Mouse (Mus musculus): ENCODE measurements around the gene Rad54l2. TPM values are rescaled to one million over a fixed set of nuclear protein-coding genes. Genes with fewer than 3 reads are reported as not detected.

The Rad54l2 gene
- 6.2 and 7.2 TPM in 2 replicates for polyA plus RNA-seq (2015; fragmentation: Nextera tagmentation; extraction: Ambion mirVana)

DNA sequence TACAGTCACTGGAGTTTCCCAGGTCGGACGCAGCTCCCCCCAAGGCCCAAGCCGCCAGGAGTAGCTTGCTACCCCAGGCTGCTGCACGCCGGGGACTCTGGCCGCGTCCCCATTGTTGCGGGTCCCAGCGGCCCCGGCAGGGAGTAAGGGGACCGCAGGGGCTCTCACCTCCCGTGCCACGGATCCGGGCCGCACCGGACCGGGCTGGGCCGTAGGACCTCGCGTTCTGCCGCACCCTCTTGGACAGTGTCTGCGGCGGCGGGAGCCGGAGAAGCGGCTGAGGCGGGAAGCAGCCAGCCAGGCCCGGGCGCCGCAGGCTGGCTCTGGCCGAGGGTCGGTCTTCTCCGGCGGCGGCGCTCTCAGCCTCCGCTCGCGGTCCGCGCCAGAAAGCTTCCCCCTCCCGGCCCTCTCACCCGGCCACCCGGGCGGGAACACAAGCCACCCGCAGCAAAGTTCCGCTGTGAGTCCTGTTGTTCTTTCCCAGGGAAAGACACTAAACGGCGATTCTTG, at the start of gene Rad54l2:
Rad54l2 (minus strand) TSS at position 383 of the 510 bp plus-strand sequence.
- peak within 1 kb of the TSS; percentile 98 for H3K4me3 ChIP-seq
- peak; percentile 89 for ATAC-seq (ENCODE audit: low read depth)
- peak within 1 kb of the TSS; percentile 81 for H3K4me2 ChIP-seq
- H3K9me3 ChIP-seq, result no peaks in the 10 kb centered on the region
- H3K27ac ChIP-seq (replicated peaks), result peak within 1 kb of the TSS; percentile 91
- 0 out of 2 replicates have a peak, but pooled peaks cover 4% of the 10 kb centered on the region for H3K27me3 ChIP-seq
- H3K9ac ChIP-seq, result peak within 1 kb of the TSS; percentile 99
- H3K4me1 ChIP-seq (replicated peaks), result peaks cover 23% of the 10 kb centered on the region
- no peaks in the 10 kb centered on the region for H3K36me3 ChIP-seq
- under 1% methylated on average over 49 of the region's 49 CpGs for WGBS

- Histone ChIP-seq H3K36me3 (no peaks in the 10 kb centered on the region), H3K4me3 (peak overlapping the region; percentile 89), H3K4me1 (replicated peaks) (peaks cover 12% of the 10 kb centered on the region), H3K27ac (replicated peaks) (peak overlapping the region; percentile 94), H3K4me2 (peak overlapping the region; percentile 90), H3K27me3 (no peaks in the 10 kb centered on the region), H3K9ac (peak overlapping the region; percentile 87), H3K9me3 (no peaks in the 10 kb centered on the region)
- peak; percentile 73; the same call in 1 of the 2 replicates for ATAC-seq (ENCODE audit: low read depth)
- 5% methylated on average over 32 of the region's 32 CpGs for WGBS
Observed at GRCm38 (mm10) chr9:106822381-106823104, 33.5 kb upstream of the Rad54l2 start.

GRCm38 (mm10) chr9:106821618-106822380, 32.8 kb upstream of the Rad54l2 start, which contains the start of gene Dcaf1:
Gene Dcaf1 (plus strand): TSS chr9:106821874.
- peaks cover 12% of the 10 kb centered on the region for H3K4me1 ChIP-seq (replicated peaks)
- H3K4me2 ChIP-seq, result peak within 1 kb of the TSS; percentile 90
- peak within 1 kb of the TSS; percentile 89 for H3K4me3 ChIP-seq
- whole genome bisulfite sequencing, result under 1% methylated on average over 56 of the region's 71 CpGs
- peak within 1 kb of the TSS; percentile 94 for H3K27ac ChIP-seq (replicated peaks)
- peak within 1 kb of the TSS; percentile 87 for H3K9ac ChIP-seq
- H3K27me3 ChIP-seq, result no peaks in the 10 kb centered on the region
- ATAC-seq (ENCODE audit: low read depth), result peak; percentile 99
- H3K36me3 ChIP-seq, result no peaks in the 10 kb centered on the region
- H3K9me3 ChIP-seq, result no peaks in the 10 kb centered on the region

- ATAC-seq (ENCODE audit: low read depth), result no peak
- peak overlapping the region; percentile 68 for H3K27ac ChIP-seq (replicated peaks)
- H3K27me3 ChIP-seq, result no peaks in the 10 kb centered on the region
- H3K9me3 ChIP-seq, result no peaks in the 10 kb centered on the region
- H3K4me2 ChIP-seq, result peak overlapping the region; percentile 63
- no peaks in the 10 kb centered on the region for H3K36me3 ChIP-seq
- H3K4me1 ChIP-seq (replicated peaks), result peaks cover 12% of the 10 kb centered on the region
- WGBS, result 51% methylated on average over 15 of the region's 15 CpGs
- H3K4me3 ChIP-seq, result peak overlapping the region; percentile 89
- peak overlapping the region; percentile 87 for H3K9ac ChIP-seq
Observed at GRCm38 (mm10) chr9:106821050-106821617, 32.1 kb upstream of the Rad54l2 start.

- Histone ChIP-seq H3K9ac (no peak overlapping the region), H3K9me3 (no peaks in the 10 kb centered on the region), H3K36me3 (no peaks in the 10 kb centered on the region), H3K4me2 (no peak overlapping the region), H3K4me3 (no peak overlapping the region), H3K27me3 (no peaks in the 10 kb centered on the region), H3K4me1 (replicated peaks) (peaks cover 12% of the 10 kb centered on the region), H3K27ac (replicated peaks) (no peak overlapping the region)
- WGBS, result 89% methylated on average over 1 of the region's 1 CpGs
- no peak for ATAC-seq (ENCODE audit: low read depth)
Observed at GRCm38 (mm10) chr9:106819201-106819600, 30.2 kb upstream of the Rad54l2 start.

DNA sequence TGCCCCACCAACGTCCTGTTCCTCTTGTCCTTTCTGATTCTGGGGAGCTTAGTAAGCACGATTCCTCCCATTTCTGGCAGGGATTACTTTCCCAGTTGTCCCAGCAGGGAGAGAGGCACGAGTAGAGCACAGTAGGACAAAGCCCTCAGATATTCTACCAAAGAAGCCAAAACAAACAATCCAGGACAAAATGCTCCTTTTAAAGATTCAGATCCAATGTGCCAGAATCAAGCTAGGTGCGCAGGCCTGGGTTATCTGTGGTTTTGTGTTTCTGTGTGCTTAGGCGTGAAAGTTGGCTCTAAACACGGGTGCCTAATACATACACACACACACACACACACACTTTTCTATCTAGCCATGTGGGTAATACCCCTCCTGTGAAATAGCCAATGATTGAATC, 29.2 kb upstream of the Rad54l2 start:
- peaks cover 8% of the 10 kb centered on the region for H3K4me1 ChIP-seq (replicated peaks)
- H3K4me3 ChIP-seq, result no peak overlapping the region
- no peak overlapping the region for H3K9ac ChIP-seq
- ATAC-seq (ENCODE audit: low read depth), result no peak
- H3K4me2 ChIP-seq, result no peak overlapping the region
- no peak overlapping the region for H3K27ac ChIP-seq (replicated peaks)
- no peaks in the 10 kb centered on the region for H3K9me3 ChIP-seq
- WGBS, result 81% methylated on average over 6 of the region's 6 CpGs
- no peaks in the 10 kb centered on the region for H3K27me3 ChIP-seq
- H3K36me3 ChIP-seq, result no peaks in the 10 kb centered on the region

DNA sequence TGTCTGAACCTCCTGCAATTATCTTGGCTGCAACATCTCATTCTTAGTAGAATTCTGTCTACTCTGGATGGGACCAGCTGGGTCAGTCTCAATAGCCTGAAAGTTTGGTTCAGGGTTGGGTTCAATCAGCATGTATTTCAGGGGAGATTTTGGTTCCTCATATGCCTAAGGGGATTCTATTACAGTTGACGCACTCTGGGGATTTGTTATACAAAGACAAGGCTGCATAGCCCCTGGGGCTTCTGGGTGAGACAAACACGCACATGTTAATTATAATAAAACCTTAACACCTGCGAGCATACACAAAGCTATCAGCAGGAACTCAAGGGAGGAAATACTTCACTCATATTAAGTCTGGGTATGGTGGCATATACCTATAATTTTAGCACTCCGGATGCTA, 17.5 kb upstream of the Rad54l2 start:
- no peak overlapping the region for H3K9ac ChIP-seq
- H3K27ac ChIP-seq (replicated peaks), result no peak overlapping the region
- H3K9me3 ChIP-seq, result peaks cover 9% of the 10 kb centered on the region
- H3K4me2 ChIP-seq, result no peak overlapping the region
- no peak overlapping the region for H3K4me3 ChIP-seq
- WGBS, result 74% methylated on average over 4 of the region's 4 CpGs
- H3K4me1 ChIP-seq (replicated peaks), result no peaks in the 10 kb centered on the region
- ATAC-seq (ENCODE audit: low read depth), result no peak
- no peaks in the 10 kb centered on the region for H3K27me3 ChIP-seq
- H3K36me3 ChIP-seq, result no peaks in the 10 kb centered on the region

GRCm38 (mm10) chr9:106790831-106791230, 1.8 kb upstream of the Rad54l2 start:
- H3K36me3 ChIP-seq, result no peaks in the 10 kb centered on the region
- no peak overlapping the region for H3K27ac ChIP-seq (replicated peaks)
- H3K9ac ChIP-seq, result no peak overlapping the region
- no peak for ATAC-seq (ENCODE audit: low read depth)
- 0 out of 2 replicates have a peak, but pooled peaks cover 4% of the 10 kb centered on the region for H3K27me3 ChIP-seq
- 70% methylated on average over 6 of the region's 6 CpGs for WGBS
- no peaks in the 10 kb centered on the region for H3K9me3 ChIP-seq
- H3K4me1 ChIP-seq (replicated peaks), result peaks cover 23% of the 10 kb centered on the region
- H3K4me3 ChIP-seq, result no peak overlapping the region
- no peak overlapping the region for H3K4me2 ChIP-seq

- Histone ChIP-seq H3K4me3 (peak overlapping the region; percentile 98), H3K36me3 (no peaks in the 10 kb centered on the region), H3K4me2 (peak overlapping the region; percentile 81), H3K4me1 (replicated peaks) (peaks cover 23% of the 10 kb centered on the region), H3K9me3 (no peaks in the 10 kb centered on the region), H3K27ac (replicated peaks) (no peak overlapping the region), H3K27me3 (0 out of 2 replicates have a peak, but pooled peaks cover 4% of the 10 kb centered on the region), H3K9ac (peak overlapping the region; percentile 99)
- 20% methylated on average over 10 of the region's 10 CpGs for WGBS
- ATAC-seq (ENCODE audit: low read depth), result 0 out of 2 replicates have a peak, but pooled peaks have one; percentile 19
Observed at GRCm38 (mm10) chr9:106789363-106789762, 369 bp upstream of the Rad54l2 start.

DNA sequence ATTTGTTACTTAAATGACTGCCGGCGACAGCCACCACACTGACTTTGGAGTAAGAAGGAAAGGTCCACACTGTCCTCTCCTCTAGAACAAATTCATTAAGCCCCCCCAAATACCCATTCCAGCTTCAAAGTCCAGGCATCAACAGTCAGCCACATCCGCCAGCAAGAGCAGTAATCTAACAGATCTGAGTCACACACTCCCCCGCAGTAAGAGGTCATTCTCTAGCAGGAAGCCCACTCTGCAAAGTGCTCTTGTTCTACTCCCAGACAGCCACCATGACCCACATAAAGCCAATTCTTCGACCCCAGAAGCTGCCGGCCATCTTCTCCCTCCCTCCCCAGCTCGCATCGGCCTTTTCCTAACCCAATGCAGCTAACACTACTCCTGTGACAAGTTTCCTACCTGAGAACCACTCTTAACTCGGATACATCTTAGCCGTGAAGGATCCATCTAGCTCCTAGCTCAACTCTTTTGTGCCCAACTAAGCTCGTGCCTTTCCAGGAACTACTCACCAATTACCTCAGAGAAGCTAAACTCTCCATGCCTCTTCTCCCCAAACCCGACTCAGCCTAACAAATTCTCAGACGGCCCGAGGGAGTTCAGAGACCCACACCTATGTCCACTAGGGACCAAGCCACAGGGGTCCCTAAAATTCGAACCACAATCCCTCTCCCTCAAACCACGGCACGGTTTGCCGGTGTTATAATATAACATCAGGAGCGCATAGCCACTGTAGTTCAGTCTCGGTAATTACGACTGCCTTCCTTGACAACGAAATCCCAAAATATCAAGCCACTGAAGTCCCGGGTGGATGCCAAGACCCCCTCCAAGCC, 799 bp downstream of the Rad54l2 start:
- ATAC-seq (ENCODE audit: low read depth), result peak; percentile 21
- 6% methylated on average over 23 of the region's 23 CpGs for WGBS
- H3K9me3 ChIP-seq, result no peaks in the 10 kb centered on the region
- H3K4me1 ChIP-seq (replicated peaks), result peaks cover 23% of the 10 kb centered on the region
- H3K9ac ChIP-seq, result peak overlapping the region; percentile 99
- H3K4me3 ChIP-seq, result peak overlapping the region; percentile 98
- H3K27me3 ChIP-seq, result 0 out of 2 replicates have a peak, but pooled peaks cover 4% of the 10 kb centered on the region
- peak overlapping the region; percentile 81 for H3K4me2 ChIP-seq
- peak overlapping the region; percentile 91 for H3K27ac ChIP-seq (replicated peaks)
- H3K36me3 ChIP-seq, result no peaks in the 10 kb centered on the region

DNA sequence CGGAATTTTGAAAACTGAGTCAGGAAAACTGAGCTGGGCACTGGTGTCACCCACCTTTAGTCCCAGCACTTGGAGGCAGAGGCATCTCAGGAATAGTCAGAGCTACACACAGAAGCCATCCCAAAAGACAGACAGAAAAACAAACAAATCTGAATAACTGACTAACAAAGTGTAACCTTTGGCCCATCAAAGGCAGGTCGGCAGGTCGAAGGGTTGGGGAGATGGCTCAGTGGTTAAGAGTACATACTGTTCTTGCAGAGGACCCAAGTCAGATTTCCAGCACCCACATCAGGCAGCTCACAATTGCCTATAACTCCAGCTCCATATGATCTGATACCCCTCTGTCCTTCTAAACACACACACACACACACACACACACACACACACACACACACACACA, 3.8 kb downstream of the Rad54l2 start:
- Histone ChIP-seq H3K27ac (replicated peaks) (no peak overlapping the region), H3K36me3 (no peaks in the 10 kb centered on the region), H3K27me3 (no peaks in the 10 kb centered on the region), H3K9ac (no peak overlapping the region), H3K4me3 (no peak overlapping the region), H3K4me2 (no peak overlapping the region), H3K9me3 (no peaks in the 10 kb centered on the region), H3K4me1 (replicated peaks) (peaks cover 23% of the 10 kb centered on the region)
- WGBS, result 91% methylated on average over 3 of the region's 3 CpGs
- ATAC-seq (ENCODE audit: low read depth), result no peak

All from neural tube, embryonic 13.5 days (tissue).